Comparison of ENCODE assay signal across 9 mouse cellular contexts in the genomic region with DNA sequence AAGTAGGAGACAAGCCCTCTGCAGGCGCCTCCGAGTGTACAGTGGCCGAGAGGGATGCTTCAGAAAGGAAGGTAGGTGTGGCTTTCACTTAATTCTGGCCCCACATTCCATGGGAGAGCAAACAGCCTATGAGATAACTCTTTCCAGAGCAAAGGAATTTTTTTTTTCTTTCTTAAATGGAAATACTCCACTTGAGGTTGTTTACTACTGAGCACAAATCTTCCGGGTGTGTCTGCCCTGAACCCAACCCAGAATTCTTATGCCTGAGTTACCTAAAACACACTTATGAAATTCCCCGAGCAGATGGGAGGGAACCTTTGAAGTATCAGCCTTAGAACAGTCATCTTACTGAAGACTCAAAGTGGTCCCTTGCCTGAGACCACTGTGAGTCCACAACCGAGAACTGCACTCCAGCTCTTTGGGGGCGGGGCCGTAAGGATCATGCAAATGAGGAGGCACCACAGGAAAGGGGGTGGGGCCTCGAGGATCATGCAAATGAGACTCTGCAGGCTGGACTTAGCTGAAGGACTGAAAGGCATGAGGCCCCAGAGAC.
DNase-seq lines count a peak whose midpoint lies in the region; ATAC-seq lines count a peak whose summit lies in the region.
"Had no signal": no experiment of that assay in that cellular context is flagged by ENCODE, and none has a peak within 500 bp of the region (broad histone marks: within the 10 kb centered on the region; RNA-seq: fewer than 3 reads in every experiment).

No protein-coding gene starts in this region.

- peaks cover 91% of the 10 kb centered on the region for H3K36me3 ChIP-seq in limb, embryonic 10.5 days

- 55% methylated on average over 9 of the region's 9 CpGs for WGBS in limb, embryonic 10.5 days

- DNase-seq in adrenal gland, postnatal 10 days, result peak; percentile 48
- no peak for DNase-seq in adrenal gland, postnatal 25 days
- DNase-seq in c-Kit-positive CD71-positive TER-119-positive erythroid progenitor cells, embryonic 14.5 days (ENCODE audit: low spot score), result peak; percentile 22
- DNase-seq in limb, embryonic 10.5 days (ENCODE audit: low spot score), result peak; percentile 37
- DNase-seq in retina, adult 2 months (ENCODE audit: low read depth, low spot score), result peak; percentile 25
- DNase-seq in layer of hippocampus, adult 9-11 months, result no peak
- no peak for DNase-seq in right cerebral cortex, postnatal 10 days (ENCODE audit: low spot score in 2 of 2)

- no peaks in the 10 kb centered on the region for H3K27me3 ChIP-seq in limb, embryonic 10.5 days (ENCODE audit: low read depth, poor library complexity, severe bottlenecking)

- no peaks in the 10 kb centered on the region for H3K4me1 ChIP-seq in limb, embryonic 10.5 days

- H3K9me3 ChIP-seq in limb, embryonic 10.5 days (replicated peaks), result no peaks in the 10 kb centered on the region

- peak; percentile 76 for ATAC-seq in granulocyte monocyte progenitor cell, adult 5-6 weeks (replicated peaks; ENCODE audit: poor library complexity, severe bottlenecking)

- H3K4me3 ChIP-seq in limb, embryonic 10.5 days, result no peak overlapping the region
- H3K4me3 ChIP-seq: myocyte had no signal

- no peak overlapping the region for H3K27ac ChIP-seq in limb, embryonic 10.5 days

Comparison
In these comparisons a context has a peak if more than half of its experiments do, and no peak if none do; other contexts are left out.
1. DNase-seq: peak in adrenal gland, postnatal 10 days (single experiment), c-Kit-positive CD71-positive TER-119-positive erythroid progenitor cells, embryonic 14.5 days (single experiment), limb, embryonic 10.5 days (single experiment) and retina, adult 2 months (single experiment); none in adrenal gland, postnatal 25 days (single experiment), layer of hippocampus, adult 9-11 months (single experiment) and right cerebral cortex, postnatal 10 days (0 of 2).